Mouse (Mus musculus) heart, adult 2 months (tissue): ENCODE measurements at regions not wholly inside any gene's neighbourhood (a gene's known extent, or its start where the extent isn't known, plus 50 kb on each side); places are given as distances from the start of the nearest gene placed in this dataset.

Experiments
- CTCF ChIP-seq: fragments of 200-600 bp; IDR thresholded peaks from 2 replicates; pipeline ENCODE4 v1.8.1; 2022; ENCODE audit warnings: antibody characterized with exemption, mild to moderate bottlenecking, moderate library complexity
- EP300 ChIP-seq: fragments of 200-500 bp; IDR thresholded peaks from 2 replicates; pipeline ENCODE4 v1.6.1; 2011; ENCODE audit warnings: low read depth, low read length, control low read depth; ENCODE audit not compliant: insufficient read depth
- POLR2A ChIP-seq: fragments of 200-500 bp; IDR thresholded peaks from 2 replicates; pipeline ENCODE4 v1.6.1; 2011; ENCODE audit warnings: mild to moderate bottlenecking, low read depth, low read length, control low read depth; ENCODE audit not compliant: insufficient read depth

DNA sequence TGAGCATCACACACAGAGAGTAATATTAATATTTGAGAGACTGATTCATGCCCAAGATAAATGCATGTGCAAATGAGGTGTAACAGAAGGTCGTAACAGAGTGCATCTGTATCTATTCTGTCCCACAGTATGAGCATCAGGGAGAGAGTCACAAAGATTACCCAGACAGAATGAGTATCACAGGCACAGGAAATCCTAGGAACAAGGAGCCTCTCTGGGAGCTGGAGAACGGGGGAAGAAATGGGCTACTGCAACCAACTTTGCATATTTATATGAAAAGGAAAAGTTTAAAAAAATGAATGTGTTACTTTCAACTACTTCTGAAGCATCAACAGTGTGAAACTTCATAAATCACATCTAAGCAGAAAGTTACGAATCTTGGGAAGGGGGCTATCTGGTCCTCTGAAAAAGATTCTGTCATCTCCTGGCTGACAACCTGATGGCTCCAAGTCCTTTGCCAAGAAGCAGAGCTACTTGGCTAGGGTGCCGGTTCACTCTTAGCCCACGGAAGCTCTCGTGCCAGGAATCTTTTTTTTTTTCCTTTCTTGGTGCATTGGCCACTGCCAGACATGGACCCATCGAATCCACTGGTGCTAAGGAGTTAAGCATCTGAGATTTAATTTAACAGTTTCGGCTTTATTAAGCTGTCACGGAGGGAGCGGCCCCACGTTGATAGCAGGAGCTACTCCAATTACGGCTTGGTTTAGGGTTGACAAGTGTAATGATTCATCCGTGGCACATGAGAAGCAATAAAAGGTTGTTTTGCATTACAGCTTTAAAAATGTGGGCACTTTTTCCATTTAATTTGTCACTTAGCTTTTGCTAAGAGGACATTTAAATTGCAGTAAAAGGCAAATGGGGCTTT is 277.6 kb upstream of the Smim15 start:
- TF ChIP-seq CTCF (no peak), EP300 (no peak), POLR2A (no peak)
